Mouse (Mus musculus) spleen, adult 2 months (tissue): Measurements from ENCODE around the gene Gm4924. TPM values are rescaled to one million over a fixed set of nuclear protein-coding genes. Genes with fewer than 3 reads are reported as not detected.

Experiments used
- DNase-seq, 2 experiments: peaks; one replicate each; pipeline versions ENCODE4 v3.0.0 to v3.0.0-alpha.2; 2012 to 2021; ENCODE audit warnings: low spot score in 2 of 2, low read depth in 1 of 2
- H3K27ac ChIP-seq: fragments of 200-500 bp; 2 replicates; pipeline ENCODE4 v1.5.1; 2012; ENCODE audit warnings: low read length, inconsistent platforms; ENCODE audit not compliant: insufficient read depth
- H3K27me3 ChIP-seq: fragments of 200-500 bp; 2 replicates; pipeline ENCODE4 v1.6.1; 2012; ENCODE audit warnings: mild to moderate bottlenecking, moderate library complexity, low read length, inconsistent platforms; ENCODE audit not compliant: control insufficient read depth, insufficient read depth
- H3K36me3 ChIP-seq: fragments of 200-500 bp; 2 replicates; pipeline ENCODE4 v1.6.1; 2012; ENCODE audit warnings: mild to moderate bottlenecking, low read length, inconsistent platforms; ENCODE audit not compliant: control insufficient read depth, insufficient read depth
- H3K4me1 ChIP-seq: fragments of 200-500 bp; 2 replicates; pipeline ENCODE4 v1.6.1; 2011; ENCODE audit warnings: inconsistent platforms; ENCODE audit not compliant: control insufficient read depth, insufficient read depth, insufficient read length
- H3K4me3 ChIP-seq: fragments of 200-500 bp; 2 replicates; pipeline ENCODE4 v1.5.1; 2011; ENCODE audit warnings: mild to moderate bottlenecking, inconsistent platforms; ENCODE audit not compliant: insufficient read depth, insufficient read length; ENCODE audit errors: extremely low read depth
- CTCF ChIP-seq: fragments of 200-500 bp; IDR thresholded peaks from 2 replicates; pipeline ENCODE4 v1.5.1; 2011; ENCODE audit warnings: mild to moderate bottlenecking, inconsistent platforms; ENCODE audit not compliant: insufficient read depth, insufficient read length, insufficient replicate concordance; ENCODE audit errors: extremely low read depth
- POLR2A ChIP-seq: fragments of 200-500 bp; IDR thresholded peaks from 2 replicates; pipeline ENCODE4 v1.6.1; 2011; ENCODE audit warnings: low read depth, low read length, inconsistent platforms
- WGBS: fragments of 180-500 bp; shearing (Covaris S2); methylation state at CpG from one replicate; pipeline ENCODE4 v1.1.7; 2018; 5-methylcytosine and 5-hydroxymethylcytosine counted together
- polyA plus RNA-seq: library from polyadenylated mRNA; depleted of rRNA; stranded (reverse); fragments of >200 nt; gene quantifications from 2 replicates; pipeline ENCODE4 v1.2.3, GENCODE M21; 2012; rRNA removed

Gene Gm4924
- 0.19 TPM in 1 of 2 replicates, not detected in the other for polyA plus RNA-seq

GRCm38 (mm10) chr10:82354083-82355010 is at the start of gene Gm4924:
TSS of gene Gm4924 (plus strand) at chr10:82354255.
- Histone ChIP-seq H3K27ac (peak within 1 kb of the TSS; percentile 84), H3K36me3 (no peaks in the 10 kb centered on the region), H3K4me1 (no peaks in the 10 kb centered on the region), H3K4me3 (peak within 1 kb of the TSS; percentile 74), H3K27me3 (no peaks in the 10 kb centered on the region)
- no peak for TF ChIP-seq CTCF
- no peak; the same call in 1 of the 2 replicates for TF ChIP-seq POLR2A
- DNase-seq, result peak; percentile 76 to 82
- 6% methylated on average over 34 of the region's 34 CpGs for WGBS

- DNase-seq, result no peak
- no peaks in the 10 kb centered on the region for H3K27me3 ChIP-seq
- H3K4me3 ChIP-seq, result no peak within 1 kb of the TSS
- TF ChIP-seq CTCF (no peak), POLR2A (no peak)
- H3K27ac ChIP-seq, result no peak within 1 kb of the TSS
- 89% methylated on average over 1 of the region's 1 CpGs for WGBS
- no peaks in the 10 kb centered on the region for H3K4me1 ChIP-seq
- H3K36me3 ChIP-seq, result no peaks in the 10 kb centered on the region
Observed at GRCm38 (mm10) chr10:82316482-82316881, 37.6 kb upstream of the Gm4924 start, which contains the start of gene 4932415D10Rik. TSS of gene 4932415D10Rik (minus strand) at chr10:82316582.

- WGBS, result 70% methylated on average over 3 of the region's 3 CpGs
- Histone ChIP-seq H3K4me1 (no peaks in the 10 kb centered on the region), H3K27me3 (no peaks in the 10 kb centered on the region), H3K27ac (no peak overlapping the region), H3K4me3 (no peak overlapping the region), H3K36me3 (no peaks in the 10 kb centered on the region)
- TF ChIP-seq CTCF (no peak), POLR2A (no peak)
- no peak for DNase-seq
Observed at GRCm38 (mm10) chr10:82320134-82320533, 33.9 kb upstream of the Gm4924 start.

GRCm38 (mm10) chr10:82329826-82330225 is 24.2 kb upstream of the Gm4924 start:
- no peaks in the 10 kb centered on the region for H3K4me1 ChIP-seq
- H3K27me3 ChIP-seq, result no peaks in the 10 kb centered on the region
- DNase-seq, result no peak
- no peaks in the 10 kb centered on the region for H3K36me3 ChIP-seq
- H3K4me3 ChIP-seq, result no peak overlapping the region
- TF ChIP-seq CTCF, result no peak
- TF ChIP-seq POLR2A, result no peak
- H3K27ac ChIP-seq, result no peak overlapping the region
- WGBS, result 90% methylated on average over 5 of the region's 5 CpGs

GRCm38 (mm10) chr10:82355401-82355800 is 1.3 kb downstream of the Gm4924 start:
- Histone ChIP-seq H3K4me1 (no peaks in the 10 kb centered on the region), H3K4me3 (no peak overlapping the region), H3K27me3 (no peaks in the 10 kb centered on the region), H3K27ac (no peak overlapping the region), H3K36me3 (no peaks in the 10 kb centered on the region)
- 98% methylated on average over 4 of the region's 4 CpGs for WGBS
- no peak for TF ChIP-seq POLR2A
- TF ChIP-seq CTCF, result no peak
- no peak for DNase-seq

- WGBS, result 92% methylated on average over 9 of the region's 9 CpGs
Observed at GRCm38 (mm10) chr10:82361911-82362310, 7.9 kb downstream of the Gm4924 start.

GRCm38 (mm10) chr10:82382992-82383391 is 28.9 kb downstream of the Gm4924 start:
- no peak for DNase-seq
- Histone ChIP-seq H3K4me3 (no peak overlapping the region), H3K4me1 (no peaks in the 10 kb centered on the region), H3K36me3 (no peaks in the 10 kb centered on the region), H3K27ac (no peak overlapping the region), H3K27me3 (no peaks in the 10 kb centered on the region)
- no peak for TF ChIP-seq CTCF
- TF ChIP-seq POLR2A, result no peak
- WGBS, result 89% methylated on average over 1 of the region's 1 CpGs

More at GRCm38 (mm10) chr10:82361911-82362310, 7.9 kb downstream of the Gm4924 start:
- H3K4me3 ChIP-seq, result no peak overlapping the region
- DNase-seq, result no peak
- H3K4me1 ChIP-seq, result no peaks in the 10 kb centered on the region
- TF ChIP-seq POLR2A (no peak), CTCF (no peak)
- H3K27me3 ChIP-seq, result no peaks in the 10 kb centered on the region
- no peak overlapping the region for H3K27ac ChIP-seq
- no peaks in the 10 kb centered on the region for H3K36me3 ChIP-seq
